Mouse (Mus musculus) ZHBTc4 (cell line): ENCODE measurements around the gene Set.

ENCODE experiments used
- DNase-seq: peaks from one replicate; pipeline ENCODE4 v3.0.0-alpha.2; 2011; ENCODE audit warnings: low read depth, low spot score

The Set gene

GRCm38 (mm10) chr2:30087310-30087709 is 30.1 kb downstream of the Set start:
- peak; percentile 56 for DNase-seq

- DNase-seq = no peak
Observed at GRCm38 (mm10) chr2:30091521-30091920, 34.3 kb downstream of the Set start.

GRCm38 (mm10) chr2:30092280-30092918 is 35.2 kb downstream of the Set start:
- DNase-seq = no peak

- peak; percentile 100 for DNase-seq
Observed at GRCm38 (mm10) chr2:30093471-30094207, 36.5 kb downstream of the Set start, which contains the start of gene Zdhhc12. Gene Zdhhc12, minus strand, starts transcription at chr2:30093648.

- peak; percentile 49 for DNase-seq
Observed at GRCm38 (mm10) chr2:30094208-30094588, 37.0 kb downstream of the Set start.

GRCm38 (mm10) chr2:30095882-30096527 is 38.8 kb downstream of the Set start:
- peak; percentile 75 for DNase-seq

GRCm38 (mm10) chr2:30100214-30100613 is 43.0 kb downstream of the Set start:
- DNase-seq = no peak

- DNase-seq = peak; percentile 80
Observed at GRCm38 (mm10) chr2:30106364-30106763, 49.2 kb downstream of the Set start.

GRCm38 (mm10) chr2:30107646-30108045 is 50.5 kb downstream of the Set start:
- DNase-seq = no peak

- no peak for DNase-seq
Observed at GRCm38 (mm10) chr2:30108260-30108659, 51.1 kb downstream of the Set start.

- DNase-seq = no peak
Observed at GRCm38 (mm10) chr2:30111500-30111899, 54.3 kb downstream of the Set start.

GRCm38 (mm10) chr2:30112564-30112963 is 55.4 kb downstream of the Set start:
- no peak for DNase-seq

- peak; percentile 58 for DNase-seq
Observed at GRCm38 (mm10) chr2:30119641-30120051, 62.5 kb downstream of the Set start.

GRCm38 (mm10) chr2:30120269-30120668 is 63.1 kb downstream of the Set start:
- no peak for DNase-seq
